Mouse (Mus musculus): ENCODE data around the gene Dut.

- TF ChIP-seq TAL1 (IDR thresholded peaks at IDR 0.05; ENCODE audit: low read length) = no peak
- TF ChIP-seq GATA1 (IDR thresholded peaks at IDR 0.05; ENCODE audit: low read length) = no peak
These were observed 909 bp downstream of the Dut start for GRCm38 (mm10) chr2:125247962-125248235.
